ENCODE assay signal across 10 mouse cellular contexts in the genomic region with DNA sequence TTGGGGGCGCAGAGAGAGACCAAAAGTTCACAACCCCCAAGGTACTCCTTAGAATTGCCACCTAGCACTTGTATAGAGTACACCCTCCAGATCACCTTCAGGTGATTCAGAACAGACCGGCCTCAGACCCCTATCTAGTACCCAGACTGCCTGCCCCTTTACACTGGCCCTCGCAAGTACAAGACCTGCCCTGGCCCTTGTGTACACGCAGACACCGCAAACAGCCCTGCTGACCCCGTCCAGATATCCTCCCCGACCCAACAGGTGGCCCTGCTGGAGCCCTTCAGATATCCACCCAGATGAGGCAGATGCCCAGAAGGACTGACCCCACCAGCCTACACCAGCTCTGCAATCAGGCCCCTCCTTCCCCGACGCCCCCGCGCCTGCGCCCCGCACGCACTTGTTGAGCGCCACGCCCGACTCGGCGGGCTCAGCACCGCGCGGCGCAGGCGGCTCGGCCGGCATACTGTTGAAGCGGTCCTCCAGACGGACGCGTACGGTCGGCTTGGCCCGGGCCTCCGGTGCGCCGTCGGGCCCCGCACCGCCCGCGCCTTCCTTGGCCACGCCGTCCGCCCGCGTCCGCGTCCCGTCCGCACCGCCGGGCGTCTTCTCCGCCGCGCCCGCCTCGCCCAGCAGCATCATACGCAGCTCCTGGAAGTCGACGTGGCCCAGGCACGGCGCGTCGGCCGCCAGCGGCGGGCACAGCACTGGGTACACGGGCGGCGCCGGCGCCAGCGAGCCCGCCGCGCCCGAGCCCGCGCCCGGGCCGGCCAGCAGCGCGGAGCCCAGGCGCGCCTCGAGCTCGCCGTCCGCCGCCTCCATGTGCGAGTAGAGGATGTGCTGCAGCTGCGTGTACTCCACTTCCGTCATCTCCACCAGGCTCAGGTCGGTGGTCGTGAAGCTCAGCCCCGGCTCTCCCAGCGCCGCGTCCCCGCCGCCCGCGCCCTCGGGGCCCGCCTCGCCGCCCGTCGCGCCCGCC. TPM values are rescaled to one million over a fixed set of nuclear protein-coding genes. Genes with fewer than 3 reads are reported as not detected.
DNase-seq lines count a peak whose midpoint lies in the region; ATAC-seq lines count a peak whose summit lies in the region.
"Had no signal": no experiment of that assay in that cellular context is flagged by ENCODE, and none has a peak within 500 bp of the region (broad histone marks: within the 10 kb centered on the region; RNA-seq: fewer than 3 reads in every experiment).

No protein-coding gene starts in this region.

- 0 out of 2 replicates have a peak, but pooled peaks have one; percentile 35 for ATAC-seq in hindbrain, embryonic 12.5 days (ENCODE audit: low FRiP score)
- 0 out of 2 replicates have a peak, but pooled peaks have one; percentile 38 for ATAC-seq in midbrain, embryonic 11.5 days (ENCODE audit: low FRiP score)
- no peak for ATAC-seq in erythroid progenitor cell, adult 5-6 weeks (replicated peaks; ENCODE audit: low FRiP score, poor library complexity, severe bottlenecking)

- H3K4me3 ChIP-seq in heart, embryonic 10.5 days, result peak overlapping the region; percentile 55
- H3K4me3 ChIP-seq in hindbrain, embryonic 12.5 days, result peak overlapping the region; percentile 35
- peak overlapping the region; percentile 29 for H3K4me3 ChIP-seq in midbrain, embryonic 11.5 days (ENCODE audit: low read depth, low read length)

- no peak overlapping the region for H3K27ac ChIP-seq in heart, embryonic 10.5 days
- no peak overlapping the region for H3K27ac ChIP-seq in hindbrain, embryonic 12.5 days
- H3K27ac ChIP-seq in midbrain, embryonic 11.5 days (ENCODE audit: low read depth, low read length), result no peak overlapping the region

- no peaks in the 10 kb centered on the region for H3K36me3 ChIP-seq in heart, embryonic 10.5 days
- no peaks in the 10 kb centered on the region for H3K36me3 ChIP-seq in hindbrain, embryonic 12.5 days
- no peaks in the 10 kb centered on the region for H3K36me3 ChIP-seq in midbrain, embryonic 11.5 days (ENCODE audit: control insufficient read depth, insufficient read depth, low read length)

- H3K9ac ChIP-seq in hindbrain, embryonic 12.5 days, result peak overlapping the region; percentile 43
- no peak overlapping the region for H3K9ac ChIP-seq in midbrain, embryonic 11.5 days (ENCODE audit: low read length)

- H3K9me3 ChIP-seq in heart, embryonic 10.5 days, result peaks cover 16% of the 10 kb centered on the region
- H3K9me3 ChIP-seq in hindbrain, embryonic 12.5 days (replicated peaks), result peaks cover 15% of the 10 kb centered on the region
- H3K9me3 ChIP-seq in midbrain, embryonic 11.5 days (ENCODE audit: control insufficient read depth, low read length), result peaks cover 15% of the 10 kb centered on the region

- intact Hi-C loops in heart, postnatal 36 days (cut with DNase I), result no loop called here

- WGBS in heart, embryonic 10.5 days, result 4% methylated on average over 104 of the region's 112 CpGs
- 2% methylated on average over 96 of the region's 112 CpGs for WGBS in hindbrain, embryonic 12.5 days
- 3% methylated on average over 108 of the region's 112 CpGs for WGBS in midbrain, embryonic 11.5 days

- peak overlapping the region; percentile 49 for H3K4me2 ChIP-seq in hindbrain, embryonic 12.5 days (replicated peaks)
- peak overlapping the region; percentile 30 for H3K4me2 ChIP-seq in midbrain, embryonic 11.5 days

- peak; percentile 70 for DNase-seq in heart, embryonic 10.5 days (ENCODE audit: low spot score)
- DNase-seq in heart, postnatal 36 days, result no peak
- DNase-seq in Muller cell, postnatal 12 days (ENCODE audit: inconsistent ontology term), result peak; percentile 16
- DNase-seq in midbrain, embryonic 11.5 days (ENCODE audit: low spot score, missing footprints), result peak; percentile 86
- no peak for DNase-seq in adrenal gland, adult 18-20 months (ENCODE audit: low spot score in 2 of 2)
- DNase-seq in adipocyte (ENCODE audit: low spot score), result no peak

- peaks cover 53% of the 10 kb centered on the region for H3K27me3 ChIP-seq in heart, embryonic 10.5 days (ENCODE audit: insufficient read depth, poor library complexity, severe bottlenecking)
- H3K27me3 ChIP-seq in hindbrain, embryonic 12.5 days, result peaks cover 45% of the 10 kb centered on the region
- H3K27me3 ChIP-seq in midbrain, embryonic 11.5 days (ENCODE audit: control insufficient read depth, insufficient read depth, low read length), result peaks cover 26% of the 10 kb centered on the region

- H3K4me1 ChIP-seq in heart, embryonic 10.5 days, result peaks cover 7% of the 10 kb centered on the region; the same call in 1 of the 2 replicates
- H3K4me1 ChIP-seq in hindbrain, embryonic 12.5 days, result peaks cover 5% of the 10 kb centered on the region; the same call in 1 of the 2 replicates
- H3K4me1 ChIP-seq in midbrain, embryonic 11.5 days (ENCODE audit: control insufficient read depth, insufficient read depth, low read length), result no peaks in the 10 kb centered on the region

RNA-seq across cellular contexts. Expression of a gene that starts 0.6 kb away (rescaled TPM):
- polyA plus RNA-seq in heart, embryonic 10.5 days (2016; fragmentation: Nextera tagmentation; extraction: Ambion mirVana), result 0.06 and 0.20 TPM in 2 replicates
- total RNA-seq in heart, postnatal 36 days (2021), result under 1 TPM in 1 of 2 experiments, not detected in 1; 0.25 TPM
- 0.30 and 0.44 TPM in 2 replicates for polyA plus RNA-seq in hindbrain, embryonic 12.5 days (2016; fragmentation: Nextera tagmentation; extraction: Ambion mirVana)
- 0.18 and 0.23 TPM in 2 replicates for polyA plus RNA-seq in midbrain, embryonic 11.5 days (2014; fragmentation: Nextera tagmentation; extraction: Ambion mirVana)
- not detected for total RNA-seq in adrenal gland, adult 18-20 months (2021)
- total RNA-seq in erythroid progenitor cell, adult 5-6 weeks (2015; ENCODE audit: low replicate concordance), result not detected in 2 replicates
- total RNA-seq in erythroid progenitor cell, adult 5-6 weeks (2017; ENCODE audit: low replicate concordance), result not detected in 2 replicates
- total RNA-seq: hematopoietic stem cell, adult 5-6 weeks; megakaryocyte progenitor cell, adult 5-6 weeks had no signal

RNA-seq across cellular contexts. Expression of a gene that starts 44.3 kb away (rescaled TPM):
- 19.7 and 19.9 TPM in 2 replicates for polyA plus RNA-seq in heart, embryonic 10.5 days (2016; fragmentation: Nextera tagmentation; extraction: Ambion mirVana)
- total RNA-seq in heart, postnatal 36 days (2021), result under 1 TPM in 1 of 2 experiments, not detected in 1; 0.47 TPM
- 171 and 195 TPM in 2 replicates for polyA plus RNA-seq in hindbrain, embryonic 12.5 days (2016; fragmentation: Nextera tagmentation; extraction: Ambion mirVana)
- 3.0 and 3.7 TPM in 2 replicates for polyA plus RNA-seq in midbrain, embryonic 11.5 days (2014; fragmentation: Nextera tagmentation; extraction: Ambion mirVana)
- total RNA-seq in adrenal gland, adult 18-20 months (2021), result under 1 TPM; 0.17 to 0.38 TPM
- total RNA-seq in erythroid progenitor cell, adult 5-6 weeks (2015; ENCODE audit: low replicate concordance), result 1.1 and 2.1 TPM in 2 replicates
- 0.51 TPM in 1 of 2 replicates, not detected in the other for total RNA-seq in erythroid progenitor cell, adult 5-6 weeks (2017; ENCODE audit: low replicate concordance)

RNA-seq across cellular contexts. Expression of a gene that starts 52.8 kb away (rescaled TPM):
- 72.0 and 81.2 TPM in 2 replicates for polyA plus RNA-seq in heart, embryonic 10.5 days (2016; fragmentation: Nextera tagmentation; extraction: Ambion mirVana)
- 10 to 100 TPM; 35.1 to 39.6 TPM for total RNA-seq in heart, postnatal 36 days (2021)
- polyA plus RNA-seq in hindbrain, embryonic 12.5 days (2016; fragmentation: Nextera tagmentation; extraction: Ambion mirVana), result 96.5 and 96.6 TPM in 2 replicates
- polyA plus RNA-seq in midbrain, embryonic 11.5 days (2014; fragmentation: Nextera tagmentation; extraction: Ambion mirVana), result 101 and 104 TPM in 2 replicates
- 10 to 100 TPM; 36.6 to 46.6 TPM for total RNA-seq in adrenal gland, adult 18-20 months (2021)
- 31.7 and 33.1 TPM in 2 replicates for total RNA-seq in erythroid progenitor cell, adult 5-6 weeks (2015; ENCODE audit: low replicate concordance)
- total RNA-seq in erythroid progenitor cell, adult 5-6 weeks (2017; ENCODE audit: low replicate concordance), result 25.0 and 55.8 TPM in 2 replicates

Comparison
In these comparisons a context has a peak if more than half of its experiments do, and no peak if none do; other contexts are left out.
1. DNase-seq: peak in heart, embryonic 10.5 days (single experiment), Muller cell, postnatal 12 days (single experiment) and midbrain, embryonic 11.5 days (single experiment); none in heart, postnatal 36 days (0 of 2), adrenal gland, adult 18-20 months (0 of 2) and adipocyte (single experiment).
2. Peak in every context shown above with its lines, with median percentiles within 50 percentile points of each other: H3K4me3 ChIP-seq.